Mouse (Mus musculus) neural tube, embryonic 11.5 days (tissue): Measurements from ENCODE around the gene Mad1l1. TPM values are rescaled to one million over a fixed set of nuclear protein-coding genes. Genes with fewer than 3 reads are reported as not detected.

Source experiments
- ATAC-seq: fragments of 200-750 bp; cut with Nextera tagmentation; 2 replicates; pipeline ENCODE4 v1.8.0; 2017; ENCODE audit warnings: moderate number of reproducible peaks, mild to moderate bottlenecking, moderate TSS enrichment, moderate library complexity; ENCODE audit not compliant: insufficient read depth, low FRiP score, low TSS enrichment
- DNase-seq: peaks from one replicate; pipeline ENCODE4 v3.0.0-alpha.2; 2015; ENCODE audit warnings: low spot score
- H3K27ac ChIP-seq: fragments of 300-500 bp; sonication (generic); 2 replicates; pipeline ENCODE4 v1.5.1; 2014; ENCODE audit warnings: low read depth, mild to moderate bottlenecking, low read length
- H3K27me3 ChIP-seq: fragments of 300-500 bp; sonication (generic); 2 replicates; pipeline ENCODE4 v1.6.1; 2014; ENCODE audit warnings: mild to moderate bottlenecking, low read length, mixed read lengths; ENCODE audit not compliant: control insufficient read depth, insufficient read depth
- H3K36me3 ChIP-seq: fragments of 300-500 bp; sonication (generic); 2 replicates; pipeline ENCODE4 v1.6.1; 2014; ENCODE audit warnings: mild to moderate bottlenecking, low read length, moderate library complexity, mixed read lengths; ENCODE audit not compliant: control insufficient read depth, insufficient read depth
- H3K4me1 ChIP-seq: fragments of 300-500 bp; sonication (generic); 2 replicates; pipeline ENCODE4 v1.6.1; 2014; ENCODE audit warnings: low read length, mixed read lengths; ENCODE audit not compliant: control insufficient read depth, insufficient read depth
- H3K4me2 ChIP-seq: fragments of 300-500 bp; sonication (generic); 2 replicates; pipeline ENCODE4 v1.6.1; 2014; ENCODE audit warnings: low read depth, mild to moderate bottlenecking, moderate library complexity
- H3K4me3 ChIP-seq: fragments of 300-500 bp; sonication (generic); 2 replicates; pipeline ENCODE4 v1.5.1; 2014; ENCODE audit warnings: low read depth, low read length
- H3K9ac ChIP-seq: fragments of 300-500 bp; sonication (generic); 2 replicates; pipeline ENCODE4 v1.6.1; 2014; ENCODE audit warnings: mild to moderate bottlenecking, low read length
- H3K9me3 ChIP-seq: fragments of 300-500 bp; sonication (generic); 2 replicates; pipeline ENCODE4 v1.6.1; 2016; ENCODE audit warnings: low read length; ENCODE audit not compliant: control insufficient read depth
- WGBS: fragments of 180-500 bp; shearing (Covaris S2); extraction: QIAGEN DNeasy Blood & Tissue Kit; methylation state at CpG from one replicate; pipeline ENCODE4 v1.1.7; 2014; 5-methylcytosine and 5-hydroxymethylcytosine counted together
- polyA plus RNA-seq: library from polyadenylated mRNA; unstranded; fragments of >200 nt; fragmentation: Nextera tagmentation; extraction: Ambion mirVana; gene quantifications from 2 replicates; pipeline ENCODE4 v1.2.1, GENCODE M21; 2014

Gene Mad1l1
- polyA plus RNA-seq, 1 experiment from 2014 or later, result 51.9 TPM

DNA sequence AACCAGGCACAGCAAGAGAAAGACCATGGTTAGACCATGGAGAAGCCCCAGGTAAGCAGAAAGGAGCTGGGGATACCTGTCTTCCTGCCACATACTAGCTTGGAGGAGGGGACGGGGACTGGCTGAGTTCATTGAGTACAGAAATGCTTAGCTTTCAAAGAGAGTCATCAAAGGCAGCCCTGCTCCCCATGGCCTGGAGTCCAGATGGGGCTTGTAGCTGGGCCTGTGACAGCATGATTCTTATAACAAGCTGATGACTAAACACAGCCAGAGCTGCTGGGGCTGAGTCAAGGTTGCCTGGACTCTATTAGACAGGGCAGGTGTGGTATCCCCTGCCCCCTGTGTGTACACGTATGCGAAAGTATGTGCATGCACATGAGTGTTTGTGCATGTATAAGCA, 242.9 kb downstream of the Mad1l1 start:
- Histone ChIP-seq H3K4me1 (no peaks in the 10 kb centered on the region), H3K9me3 (no peaks in the 10 kb centered on the region), H3K36me3 (no peaks in the 10 kb centered on the region), H3K4me2 (no peak overlapping the region), H3K27me3 (no peaks in the 10 kb centered on the region), H3K27ac (no peak overlapping the region), H3K4me3 (no peak overlapping the region), H3K9ac (no peak overlapping the region)
- no peak for ATAC-seq
- 91% methylated on average over 3 of the region's 3 CpGs for WGBS
- no peak for DNase-seq

- Histone ChIP-seq H3K36me3 (no peaks in the 10 kb centered on the region), H3K4me3 (no peak overlapping the region), H3K9me3 (no peaks in the 10 kb centered on the region), H3K27me3 (no peaks in the 10 kb centered on the region), H3K4me1 (no peaks in the 10 kb centered on the region), H3K4me2 (no peak overlapping the region), H3K9ac (no peak overlapping the region), H3K27ac (no peak overlapping the region)
- 83% methylated on average over 2 of the region's 2 CpGs for WGBS
- no peak for DNase-seq
- ATAC-seq, result no peak
Observed at GRCm38 (mm10) chr5:140076438-140076837, 244.9 kb downstream of the Mad1l1 start.

- WGBS, result 45% methylated on average over 12 of the region's 12 CpGs
- H3K4me2 ChIP-seq, result no peak overlapping the region
- DNase-seq (no peak), ATAC-seq (no peak)
- no peak overlapping the region for H3K4me3 ChIP-seq
- H3K9me3 ChIP-seq, result no peaks in the 10 kb centered on the region
- H3K27ac ChIP-seq, result no peak overlapping the region
- no peaks in the 10 kb centered on the region for H3K27me3 ChIP-seq
- H3K4me1 ChIP-seq, result no peaks in the 10 kb centered on the region
- H3K36me3 ChIP-seq, result no peaks in the 10 kb centered on the region
- no peak overlapping the region for H3K9ac ChIP-seq
Observed at GRCm38 (mm10) chr5:140073671-140074116, 247.7 kb downstream of the Mad1l1 start.

DNA sequence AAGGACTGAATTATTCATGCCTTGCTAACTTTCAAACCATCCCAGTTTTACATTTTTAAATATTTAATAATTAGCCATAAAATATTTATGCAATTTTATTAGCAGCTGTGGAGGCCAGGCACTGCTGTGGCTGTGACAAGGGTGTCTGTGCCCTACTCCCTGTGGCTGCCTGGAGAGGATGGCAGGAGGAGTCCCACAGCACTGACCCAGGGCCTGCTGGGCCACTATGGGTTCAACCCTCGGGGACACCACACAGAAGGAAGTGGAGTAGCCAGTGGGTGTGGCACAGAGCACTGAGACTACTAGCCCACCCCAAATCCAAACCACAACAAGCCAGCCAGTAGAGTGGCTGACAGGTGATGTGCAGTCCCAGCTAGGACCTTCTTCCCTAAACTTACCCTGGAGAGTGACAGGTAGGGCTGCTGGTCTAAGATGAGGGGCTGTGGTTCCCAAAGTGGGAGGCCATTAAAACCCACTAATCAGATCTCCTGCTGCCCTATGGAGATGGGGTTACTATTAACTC, 248.1 kb downstream of the Mad1l1 start:
- H3K9me3 ChIP-seq, result no peaks in the 10 kb centered on the region
- H3K27me3 ChIP-seq, result no peaks in the 10 kb centered on the region
- no peak overlapping the region for H3K4me2 ChIP-seq
- no peak overlapping the region for H3K27ac ChIP-seq
- no peak overlapping the region for H3K9ac ChIP-seq
- H3K4me1 ChIP-seq, result no peaks in the 10 kb centered on the region
- no peaks in the 10 kb centered on the region for H3K36me3 ChIP-seq
- 35% methylated on average over 1 of the region's 1 CpGs for WGBS
- ATAC-seq (no peak), DNase-seq (no peak)
- no peak overlapping the region for H3K4me3 ChIP-seq

- Histone ChIP-seq H3K4me1 (no peaks in the 10 kb centered on the region), H3K4me3 (no peak overlapping the region), H3K9me3 (no peaks in the 10 kb centered on the region), H3K4me2 (no peak overlapping the region), H3K36me3 (peaks cover 2% of the 10 kb centered on the region), H3K27me3 (no peaks in the 10 kb centered on the region), H3K27ac (no peak overlapping the region), H3K9ac (no peak overlapping the region)
- 85% methylated on average over 5 of the region's 5 CpGs for WGBS
- DNase-seq (no peak), ATAC-seq (no peak)
Observed at GRCm38 (mm10) chr5:140068506-140068905, 252.8 kb downstream of the Mad1l1 start.

DNA sequence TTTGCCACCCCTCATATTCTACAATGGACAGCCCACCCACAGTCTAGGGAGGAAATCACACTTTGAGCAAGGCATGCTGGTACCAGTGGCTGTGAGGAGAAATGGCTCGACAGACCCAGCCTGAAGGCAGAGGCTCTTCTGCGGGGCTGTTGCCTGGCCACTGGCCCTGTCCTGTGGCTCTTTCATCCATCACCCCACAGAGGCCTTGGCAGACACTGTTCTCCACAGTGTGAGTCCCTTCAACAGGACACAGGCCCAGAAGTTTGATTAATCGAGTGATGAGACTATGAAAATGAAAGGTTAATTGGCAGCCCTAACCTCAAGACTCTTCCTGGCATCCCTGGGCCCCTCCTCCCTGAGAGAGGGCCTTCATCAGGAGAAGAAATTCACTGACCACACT, 253.3 kb downstream of the Mad1l1 start:
- Histone ChIP-seq H3K4me1 (no peaks in the 10 kb centered on the region), H3K36me3 (peaks cover 2% of the 10 kb centered on the region), H3K27me3 (no peaks in the 10 kb centered on the region), H3K9me3 (no peaks in the 10 kb centered on the region), H3K9ac (no peak overlapping the region), H3K27ac (no peak overlapping the region), H3K4me3 (no peak overlapping the region), H3K4me2 (no peak overlapping the region)
- ATAC-seq, result no peak
- no peak for DNase-seq
- 67% methylated on average over 3 of the region's 3 CpGs for WGBS

DNA sequence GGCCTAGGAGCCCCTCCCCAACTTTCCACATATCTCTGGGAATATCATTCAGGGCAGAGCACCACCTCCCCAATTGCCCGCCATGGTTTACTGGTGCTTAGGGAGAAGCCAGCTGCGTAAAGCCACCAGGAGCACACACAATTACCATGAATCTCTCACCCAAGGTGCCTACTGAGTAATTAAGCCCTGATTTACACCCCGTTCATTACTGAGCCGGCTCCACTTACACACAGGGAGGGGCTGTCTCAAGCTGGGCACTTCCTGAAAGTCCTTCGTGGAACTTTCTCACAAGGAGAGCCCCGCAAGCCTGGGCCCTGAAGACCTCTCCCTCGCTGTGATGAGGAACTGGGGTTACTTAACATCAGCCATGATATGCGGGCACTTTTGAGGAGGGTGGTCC, 254.6 kb downstream of the Mad1l1 start:
- H3K27ac ChIP-seq, result no peak overlapping the region
- no peaks in the 10 kb centered on the region for H3K4me1 ChIP-seq
- no peaks in the 10 kb centered on the region for H3K27me3 ChIP-seq
- no peaks in the 10 kb centered on the region for H3K9me3 ChIP-seq
- H3K9ac ChIP-seq, result no peak overlapping the region
- H3K4me2 ChIP-seq, result no peak overlapping the region
- peaks cover 2% of the 10 kb centered on the region for H3K36me3 ChIP-seq
- H3K4me3 ChIP-seq, result no peak overlapping the region
- DNase-seq (no peak), ATAC-seq (no peak)
- WGBS, result 36% methylated on average over 8 of the region's 8 CpGs

- Histone ChIP-seq H3K36me3 (peaks cover 2% of the 10 kb centered on the region), H3K27ac (no peak overlapping the region), H3K9me3 (no peaks in the 10 kb centered on the region), H3K4me3 (no peak overlapping the region), H3K27me3 (no peaks in the 10 kb centered on the region), H3K4me1 (no peaks in the 10 kb centered on the region), H3K4me2 (no peak overlapping the region), H3K9ac (no peak overlapping the region)
- DNase-seq (no peak), ATAC-seq (no peak)
Observed at GRCm38 (mm10) chr5:140066281-140066680, 255.1 kb downstream of the Mad1l1 start.

- peaks cover 2% of the 10 kb centered on the region for H3K36me3 ChIP-seq
- H3K9me3 ChIP-seq, result no peaks in the 10 kb centered on the region
- 94% methylated on average over 11 of the region's 11 CpGs for WGBS
- H3K27me3 ChIP-seq, result no peaks in the 10 kb centered on the region
- ATAC-seq, result no peak
- no peak overlapping the region for H3K9ac ChIP-seq
- no peak overlapping the region for H3K4me3 ChIP-seq
- H3K27ac ChIP-seq, result no peak overlapping the region
- DNase-seq, result no peak
- no peaks in the 10 kb centered on the region for H3K4me1 ChIP-seq
- H3K4me2 ChIP-seq, result no peak overlapping the region
Observed at GRCm38 (mm10) chr5:140065281-140065945, 255.9 kb downstream of the Mad1l1 start.
